Mouse (Mus musculus) lung, postnatal 36 days (tissue): ENCODE results near the gene Olfml2a.

Source experiments
- DNase-seq: peaks from one replicate; pipeline ENCODE4 v3.0.0; 2022; ENCODE audit warnings: mixed read lengths

The Olfml2a gene

GRCm38 (mm10) chr2:38939047-38939446, 7.3 kb downstream of the Olfml2a start:
- no peak for DNase-seq

DNA sequence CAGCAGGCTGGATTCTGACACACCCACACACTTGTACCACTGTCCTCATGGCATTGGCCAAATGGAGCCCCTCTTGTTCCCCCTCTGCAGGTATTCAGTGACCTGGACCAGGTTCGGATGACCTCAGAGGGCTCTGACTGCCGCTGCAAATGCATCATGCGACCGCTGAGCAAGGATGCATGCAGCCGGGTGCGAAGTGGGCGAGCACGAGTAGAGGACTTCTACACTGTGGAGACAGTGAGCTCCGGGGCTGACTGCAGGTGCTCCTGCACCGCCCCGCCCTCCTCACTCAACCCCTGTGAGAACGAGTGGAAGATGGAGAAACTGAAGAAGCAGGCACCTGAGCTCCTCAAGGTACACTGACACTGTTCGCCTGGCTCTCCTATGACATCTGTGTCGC, 9.6 kb downstream of the Olfml2a start:
- no peak for DNase-seq

DNA sequence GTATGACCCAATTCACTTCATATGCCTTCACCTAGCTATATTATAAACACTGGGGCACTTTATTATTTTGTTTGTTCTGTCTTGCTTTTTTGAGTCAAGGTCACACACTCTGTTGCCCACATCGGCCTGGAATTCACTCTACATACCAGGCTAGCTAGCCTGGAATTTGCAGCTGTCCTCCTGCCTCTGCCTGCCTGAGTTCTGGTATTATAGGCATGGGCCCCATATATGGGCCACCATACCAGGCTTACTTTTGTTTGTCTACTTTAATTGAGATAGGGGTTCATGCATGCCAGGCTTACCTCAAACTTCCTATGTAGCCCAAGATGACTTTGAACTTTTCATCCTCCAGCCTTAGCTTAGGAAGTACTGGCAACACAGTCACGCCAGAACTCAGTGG, 10.1 kb downstream of the Olfml2a start:
- no peak for DNase-seq

GRCm38 (mm10) chr2:38943161-38943560, 11.4 kb downstream of the Olfml2a start:
- DNase-seq: no peak

GRCm38 (mm10) chr2:38943977-38944376, 12.2 kb downstream of the Olfml2a start:
- DNase-seq: no peak

- DNase-seq: no peak
Measured at GRCm38 (mm10) chr2:38944460-38945161, 12.8 kb downstream of the Olfml2a start.

DNA sequence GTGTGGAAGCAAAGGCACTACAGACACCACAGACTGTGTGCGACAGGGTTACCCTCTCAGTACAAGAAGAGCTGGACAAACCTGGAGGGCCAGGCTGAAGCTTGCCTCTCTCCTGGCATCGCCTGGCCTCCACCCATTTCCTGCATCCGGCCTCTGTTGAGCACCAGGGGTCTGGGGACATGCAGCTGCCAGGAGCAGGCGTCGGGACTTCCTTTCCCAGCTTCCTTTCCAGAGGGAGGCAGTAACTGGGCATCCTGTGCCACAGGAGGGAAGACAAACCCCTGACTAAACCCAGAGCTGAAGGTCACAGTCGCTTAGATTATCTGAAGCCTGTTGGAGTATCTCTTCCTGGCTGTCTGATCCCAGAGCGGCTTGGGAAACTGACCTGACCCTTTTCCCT, 15.8 kb downstream of the Olfml2a start:
- DNase-seq: peak; percentile 84

GRCm38 (mm10) chr2:38950281-38950719, 18.5 kb downstream of the Olfml2a start:
- peak; percentile 97 for DNase-seq

- DNase-seq: no peak
Measured at GRCm38 (mm10) chr2:38953152-38953883, 21.5 kb downstream of the Olfml2a start.

GRCm38 (mm10) chr2:38956062-38956461, 24.3 kb downstream of the Olfml2a start:
- no peak for DNase-seq

DNA sequence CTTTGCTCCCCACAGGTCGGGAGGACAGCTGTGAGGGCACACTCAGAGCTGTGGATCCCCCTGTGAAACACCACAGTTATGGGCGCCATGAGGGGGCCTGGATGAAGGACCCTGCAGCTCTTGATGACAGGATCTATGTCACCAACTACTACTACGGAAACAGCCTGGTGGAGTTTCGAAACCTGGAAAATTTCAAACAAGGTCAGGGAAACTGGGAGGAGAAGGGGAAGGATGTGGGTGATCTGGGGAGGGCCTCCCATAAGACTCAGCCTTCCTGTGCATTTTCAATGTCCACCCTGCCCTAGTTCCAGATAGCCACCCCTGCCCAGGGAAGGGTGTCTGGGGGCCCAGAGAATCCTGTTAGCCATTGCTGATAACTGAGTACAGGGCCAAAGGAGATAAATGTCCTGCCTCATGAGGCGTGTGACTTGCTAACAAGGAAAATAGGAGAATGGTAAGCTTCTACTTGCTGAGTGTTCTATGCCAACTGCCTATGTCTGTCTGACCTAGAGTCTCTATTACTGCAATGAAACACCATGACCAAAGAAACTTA, 26.0 kb downstream of the Olfml2a start:
- no peak for DNase-seq

- DNase-seq: no peak
Measured at GRCm38 (mm10) chr2:38964198-38964597, 32.4 kb downstream of the Olfml2a start.

DNA sequence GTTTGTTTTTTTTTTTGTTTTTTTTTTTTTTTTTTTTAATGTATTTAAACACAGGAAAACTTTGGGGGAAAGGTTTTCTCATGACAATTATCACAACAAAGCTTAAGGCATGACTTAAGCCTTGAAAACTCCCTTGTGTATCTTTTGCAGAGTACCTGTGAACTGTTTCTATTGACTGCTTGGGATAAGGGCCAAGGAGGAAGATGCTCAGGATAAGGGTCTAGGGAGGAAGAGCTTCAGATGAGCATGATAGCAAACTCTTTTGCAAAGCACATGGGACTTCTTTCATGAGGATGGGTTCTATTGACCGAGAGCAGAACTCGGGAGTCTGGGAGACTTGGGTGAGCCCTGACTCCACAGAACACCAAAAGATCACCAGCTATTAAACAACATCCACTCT, 37.9 kb downstream of the Olfml2a start:
- no peak for DNase-seq

- DNase-seq: no peak
Measured at GRCm38 (mm10) chr2:38970057-38970456, 38.3 kb downstream of the Olfml2a start.

- peak; percentile 44 for DNase-seq
Measured at GRCm38 (mm10) chr2:38973223-38973622, 41.4 kb downstream of the Olfml2a start.

DNA sequence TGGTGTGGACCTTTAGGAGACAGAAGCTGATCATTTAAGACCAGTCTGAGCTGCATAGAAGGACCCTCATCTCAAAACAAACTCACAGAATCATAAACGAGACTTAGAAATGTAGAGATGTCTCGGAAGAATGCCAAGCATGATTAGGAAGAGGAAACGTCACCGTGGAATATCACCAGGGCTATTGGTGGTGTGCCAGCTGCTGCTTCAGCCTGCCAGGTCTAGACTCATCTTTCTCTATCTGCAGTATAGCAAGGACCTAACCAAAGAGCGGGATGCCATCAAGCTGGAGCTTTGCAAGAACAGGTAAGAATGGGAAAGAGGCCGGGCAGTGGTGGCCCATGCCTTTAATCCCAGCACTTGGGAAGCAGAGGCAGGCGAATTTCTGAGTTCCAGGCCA, 41.9 kb downstream of the Olfml2a start:
- DNase-seq: no peak

DNA sequence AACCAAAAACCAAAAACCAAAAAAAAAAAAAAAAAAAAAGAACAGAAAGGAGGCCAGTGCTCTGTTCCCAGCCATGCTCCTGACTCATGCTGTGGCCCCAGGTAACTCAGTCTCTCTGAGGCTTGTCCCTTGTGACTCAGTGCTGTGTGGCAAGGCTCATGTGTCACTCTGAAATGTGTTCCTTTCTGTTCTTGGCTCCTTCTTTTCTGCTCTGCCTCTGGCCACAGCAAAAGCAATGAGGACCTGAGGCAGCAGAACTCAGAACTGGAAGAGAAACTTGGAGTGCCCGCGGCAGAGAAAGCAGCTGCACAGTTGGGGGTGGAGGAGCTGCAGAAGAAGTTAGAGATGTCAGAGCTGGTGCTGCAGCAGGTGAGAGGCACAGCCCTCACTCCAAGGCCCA, 42.4 kb downstream of the Olfml2a start:
- no peak for DNase-seq

DNA sequence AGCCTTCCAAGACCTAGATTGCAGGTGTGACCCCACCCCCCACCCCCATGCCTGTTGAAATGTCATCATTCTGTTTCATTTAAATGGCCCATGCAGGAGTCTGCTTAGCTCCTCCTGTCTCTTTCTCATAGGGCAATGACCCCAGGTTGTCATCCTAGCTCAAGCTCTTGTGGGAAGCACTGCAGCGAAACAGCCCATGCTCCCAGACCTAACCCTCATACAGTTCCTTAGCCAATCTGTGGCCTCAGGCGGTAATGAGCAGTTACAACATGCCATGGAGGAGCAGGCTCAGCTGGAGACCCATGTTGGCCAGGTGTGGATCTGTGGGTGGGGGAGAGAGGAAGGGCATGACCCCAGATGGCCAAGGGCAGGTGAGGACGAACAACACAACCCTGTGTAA, 43.4 kb downstream of the Olfml2a start:
- no peak for DNase-seq

GRCm38 (mm10) chr2:38975941-38976805, 44.4 kb downstream of the Olfml2a start:
- no peak for DNase-seq

GRCm38 (mm10) chr2:38977837-38978236, 46.1 kb downstream of the Olfml2a start:
- DNase-seq: no peak

- DNase-seq: no peak
Measured at GRCm38 (mm10) chr2:38983456-38983855, 51.7 kb downstream of the Olfml2a start.

DNA sequence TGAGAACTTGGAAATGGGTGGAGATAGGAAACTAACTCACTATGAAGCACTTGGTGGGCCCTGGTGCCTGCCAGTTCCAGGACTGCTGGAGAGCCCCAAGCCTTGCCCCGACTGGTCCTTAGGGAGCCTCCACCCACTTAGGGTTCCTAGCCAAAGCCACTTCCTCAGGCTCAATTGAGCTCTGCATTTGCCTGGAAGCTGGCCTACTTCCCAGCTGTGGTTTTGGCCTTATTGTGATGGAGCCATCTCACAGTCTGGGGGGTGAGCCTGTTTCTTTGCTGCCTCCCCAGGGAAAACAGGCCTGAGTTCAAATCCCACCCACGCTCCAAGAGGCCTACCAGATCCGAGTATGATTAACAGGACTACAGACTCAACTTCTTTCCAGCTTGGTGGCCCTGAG, 54.8 kb downstream of the Olfml2a start:
- DNase-seq: peak; percentile 83

DNA sequence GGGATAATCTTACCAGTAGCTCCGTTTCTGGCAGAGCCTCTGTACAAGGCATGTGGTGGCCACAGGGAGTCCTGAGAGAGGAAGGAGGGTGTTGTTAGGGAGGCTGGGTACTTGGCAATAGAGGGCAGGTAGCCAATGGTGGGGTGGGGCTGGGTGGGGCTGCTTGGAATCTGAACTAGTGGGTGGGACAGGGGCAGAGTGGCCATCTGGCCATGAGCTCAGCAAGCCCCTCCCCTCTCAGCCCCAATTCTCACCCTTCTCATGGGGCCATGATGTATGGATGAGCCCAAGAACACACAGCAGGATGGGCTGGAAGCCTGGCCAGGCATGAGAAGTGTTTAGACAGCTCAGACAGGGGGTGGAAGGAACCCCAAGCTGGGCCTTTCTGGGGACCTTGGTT, 55.6 kb downstream of the Olfml2a start:
- no peak for DNase-seq
